Mouse (Mus musculus) kidney, embryonic 14.5 days (tissue): ENCODE results near the gene Prss28. TPM values are rescaled to one million over a fixed set of nuclear protein-coding genes. Genes with fewer than 3 reads are reported as not detected.

ENCODE experiments used
- ATAC-seq: fragments of 200-750 bp; cut with Nextera tagmentation; 2 replicates; pipeline ENCODE4 v1.8.0; 2017; ENCODE audit warnings: moderate number of reproducible peaks, mild to moderate bottlenecking, moderate TSS enrichment, moderate library complexity; ENCODE audit not compliant: low FRiP score, low TSS enrichment
- H3K27ac ChIP-seq: fragments of 300-500 bp; sonication (generic); 2 replicates; pipeline ENCODE4 v1.5.1; 2014; ENCODE audit warnings: low read depth, mild to moderate bottlenecking, low read length, moderate library complexity, mixed read lengths
- H3K27me3 ChIP-seq: fragments of 300-500 bp; sonication (generic); 2 replicates; pipeline ENCODE4 v1.6.1; 2014; ENCODE audit warnings: mild to moderate bottlenecking, low read length; ENCODE audit not compliant: control insufficient read depth, insufficient read depth
- H3K36me3 ChIP-seq: fragments of 300-500 bp; sonication (generic); 2 replicates; pipeline ENCODE4 v1.6.1; 2014; ENCODE audit warnings: low read length, mixed read lengths; ENCODE audit not compliant: control insufficient read depth, insufficient read depth
- H3K4me1 ChIP-seq: fragments of 300-500 bp; sonication (generic); 2 replicates; pipeline ENCODE4 v1.6.1; 2014; ENCODE audit warnings: low read length, mixed read lengths; ENCODE audit not compliant: control insufficient read depth, insufficient read depth
- H3K4me2 ChIP-seq: fragments of 300-500 bp; sonication (generic); replicated peaks from 2 replicates; pipeline ENCODE4 v1.6.1; 2014; ENCODE audit warnings: low read depth, mild to moderate bottlenecking, low read length
- H3K4me3 ChIP-seq: fragments of 300-500 bp; sonication (generic); 2 replicates; pipeline ENCODE4 v1.5.1; 2014; ENCODE audit warnings: mild to moderate bottlenecking, low read length
- H3K9ac ChIP-seq: fragments of 300-500 bp; sonication (generic); 2 replicates; pipeline ENCODE4 v1.6.1; 2014; ENCODE audit warnings: low read depth, mild to moderate bottlenecking, low read length, moderate library complexity
- H3K9me3 ChIP-seq: fragments of 300-500 bp; sonication (generic); 2 replicates; pipeline ENCODE4 v1.6.1; 2016; ENCODE audit warnings: low read length; ENCODE audit not compliant: control insufficient read depth
- WGBS: fragments of 180-500 bp; shearing (Covaris S2); extraction: QIAGEN DNeasy Blood & Tissue Kit; methylation state at CpG from one replicate; pipeline ENCODE4 v1.1.7; 2014; 5-methylcytosine and 5-hydroxymethylcytosine counted together
- polyA plus RNA-seq: library from polyadenylated mRNA; unstranded; fragments of >200 nt; fragmentation: Nextera tagmentation; extraction: Ambion mirVana; gene quantifications from 2 replicates; pipeline ENCODE4 v1.2.1, GENCODE M21; 2014

Gene Prss28
- not detected in 2 replicates for polyA plus RNA-seq

DNA sequence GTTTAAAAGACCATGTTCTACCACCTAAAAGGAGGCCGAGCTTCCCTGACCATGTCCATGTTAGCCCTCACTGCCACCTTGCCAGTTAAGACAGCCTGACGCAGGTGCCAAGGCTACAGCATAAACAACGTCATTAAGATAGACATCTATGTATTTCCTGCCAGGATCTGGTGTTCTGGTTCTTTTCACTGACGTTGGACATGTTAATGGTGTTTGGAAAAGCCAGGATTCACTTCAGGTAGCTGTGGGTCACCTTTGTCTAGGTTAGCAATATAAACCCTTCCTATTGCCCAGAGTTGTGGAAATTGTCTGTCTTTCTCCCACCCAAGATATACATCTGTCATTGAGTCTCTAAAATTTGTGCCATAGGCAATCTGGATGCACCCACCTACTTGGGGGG, at the start of gene Prss28:
Prss28 (plus strand) TSS at position 301 of the 400 bp plus-strand sequence.
- Histone ChIP-seq H3K9ac (no peak within 1 kb of the TSS), H3K36me3 (no peaks in the 10 kb centered on the region), H3K4me2 (no peak within 1 kb of the TSS), H3K4me1 (no peaks in the 10 kb centered on the region), H3K9me3 (no peaks in the 10 kb centered on the region), H3K27me3 (no peaks in the 10 kb centered on the region), H3K27ac (no peak within 1 kb of the TSS), H3K4me3 (no peak within 1 kb of the TSS)
- ATAC-seq = no peak
- 71% methylated on average over 4 of the region's 4 CpGs for WGBS

DNA sequence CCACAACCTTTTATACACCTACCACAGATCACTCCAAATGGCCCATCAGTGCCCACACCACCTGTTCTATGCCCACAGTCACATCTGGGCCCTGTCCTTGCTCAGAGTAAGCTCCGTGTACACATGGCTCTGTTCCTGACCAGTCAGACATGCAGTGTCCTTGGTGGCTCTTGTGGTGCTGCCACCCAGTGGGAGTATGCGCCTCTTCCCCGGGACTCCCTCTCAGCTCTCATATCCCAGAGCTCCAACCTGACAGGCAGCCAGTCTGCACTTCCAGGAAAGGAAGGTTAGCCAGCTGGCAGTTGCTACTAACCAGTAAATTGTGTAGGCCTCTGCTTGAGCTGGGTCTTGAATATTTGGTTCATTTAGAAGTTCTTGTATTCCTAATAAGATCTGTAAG, 44.0 kb upstream of the Prss28 start:
- no peak overlapping the region for H3K9ac ChIP-seq
- no peak for ATAC-seq
- peaks cover 79% of the 10 kb centered on the region for H3K36me3 ChIP-seq
- no peaks in the 10 kb centered on the region for H3K4me1 ChIP-seq
- no peak overlapping the region for H3K27ac ChIP-seq
- no peak overlapping the region for H3K4me2 ChIP-seq
- 72% methylated on average over 3 of the region's 3 CpGs for WGBS
- no peak overlapping the region for H3K4me3 ChIP-seq
- no peaks in the 10 kb centered on the region for H3K9me3 ChIP-seq
- no peaks in the 10 kb centered on the region for H3K27me3 ChIP-seq

DNA sequence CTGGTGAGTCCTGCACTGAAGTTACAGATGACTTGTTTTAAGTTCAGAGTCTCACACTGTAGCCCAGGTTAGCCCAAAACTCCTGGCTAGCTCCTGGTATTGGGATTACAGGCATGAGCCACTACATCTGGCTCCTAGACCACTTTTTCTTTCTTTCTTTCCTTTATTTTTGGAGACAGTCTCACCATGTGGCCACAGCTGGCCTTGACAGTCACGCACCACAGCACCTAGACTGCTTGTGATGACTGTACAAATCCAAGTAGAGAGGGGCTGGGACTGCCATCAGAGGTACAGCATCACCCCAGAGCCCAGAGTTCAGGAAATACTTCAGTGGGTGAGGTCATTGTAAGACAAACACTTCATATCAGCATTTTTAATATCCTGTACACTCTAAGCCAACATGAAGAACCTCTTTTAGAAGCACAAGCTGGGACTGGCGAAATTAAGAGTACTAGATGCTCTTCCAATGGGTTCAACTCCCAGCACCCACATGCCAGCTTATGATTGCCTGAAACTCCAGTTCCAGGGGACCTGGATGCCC, 37.6 kb upstream of the Prss28 start:
- peaks cover 50% of the 10 kb centered on the region for H3K36me3 ChIP-seq
- H3K27me3 ChIP-seq = no peaks in the 10 kb centered on the region
- H3K9me3 ChIP-seq = no peaks in the 10 kb centered on the region
- H3K4me3 ChIP-seq = peak overlapping the region; percentile 99
- no peak for ATAC-seq
- H3K27ac ChIP-seq = no peak overlapping the region
- H3K9ac ChIP-seq = no peak overlapping the region
- WGBS = 82% methylated on average over 2 of the region's 2 CpGs
- H3K4me1 ChIP-seq = peaks cover 18% of the 10 kb centered on the region
- peak overlapping the region; percentile 99; the same call in 1 of the 2 replicates for H3K4me2 ChIP-seq

DNA sequence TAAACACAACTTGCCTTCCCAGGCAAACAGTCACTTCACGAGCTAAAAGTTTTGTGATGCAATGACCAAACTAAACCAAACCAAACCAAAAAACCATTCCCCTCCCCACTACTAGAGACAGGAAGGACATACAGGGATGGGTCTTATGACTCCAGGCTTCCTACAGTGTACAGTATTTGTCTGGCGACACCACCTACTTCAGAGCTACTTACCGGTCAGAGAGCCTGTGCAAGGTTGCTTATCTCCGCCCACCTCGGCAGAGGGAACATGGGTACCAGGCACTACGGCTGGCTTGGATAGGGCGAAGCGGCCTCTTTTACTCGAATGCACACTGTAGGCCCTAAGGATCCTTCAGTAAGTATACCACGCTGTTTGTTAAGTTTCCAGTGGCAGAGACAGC, 36.1 kb upstream of the Prss28 start:
- Histone ChIP-seq H3K27ac (peak overlapping the region; percentile 94), H3K9me3 (no peaks in the 10 kb centered on the region), H3K4me1 (peaks cover 18% of the 10 kb centered on the region), H3K27me3 (no peaks in the 10 kb centered on the region), H3K9ac (peak overlapping the region; percentile 100), H3K4me2 (peak overlapping the region; percentile 99), H3K4me3 (peak overlapping the region; percentile 99), H3K36me3 (peaks cover 35% of the 10 kb centered on the region)
- no peak for ATAC-seq
- WGBS = 2% methylated on average over 10 of the region's 10 CpGs

DNA sequence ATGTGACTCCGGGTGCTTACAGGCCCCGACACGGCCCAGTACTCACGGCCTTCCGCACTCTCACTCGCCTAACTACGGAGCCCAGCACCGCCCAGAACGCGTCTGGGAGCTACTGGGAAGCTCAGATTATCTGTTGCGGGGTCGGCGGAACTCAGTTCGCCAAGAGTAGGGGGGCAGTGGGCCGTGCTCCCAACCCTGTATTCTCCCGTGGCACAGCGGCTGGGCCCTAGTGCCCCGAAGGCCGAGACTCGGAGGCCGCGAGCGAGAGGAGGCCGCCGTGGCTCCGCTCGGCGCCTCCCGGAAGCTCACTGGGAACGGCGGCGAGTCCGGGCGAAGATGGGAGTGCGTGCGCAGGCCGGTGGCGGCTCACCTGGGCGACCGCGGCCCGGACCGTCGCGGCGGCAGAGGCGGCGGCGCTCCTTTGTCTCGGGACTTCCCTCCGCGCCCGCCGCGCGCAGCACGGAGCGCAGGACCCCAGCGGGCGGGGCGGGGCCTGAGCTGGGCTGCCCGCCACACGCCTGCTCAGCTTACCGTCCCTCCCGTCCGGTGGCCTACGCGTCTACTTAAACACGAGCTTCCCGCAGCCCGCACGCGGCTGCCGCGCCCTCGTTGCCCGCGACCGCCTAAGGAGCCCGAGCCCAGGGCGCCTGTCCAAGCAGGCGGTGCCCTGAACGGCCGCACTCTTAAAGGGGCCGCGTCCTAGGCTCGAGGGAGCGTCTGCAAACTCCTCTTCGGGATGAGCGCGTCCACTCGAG, 35.3 kb upstream of the Prss28 start:
- WGBS = under 1% methylated on average over 88 of the region's 92 CpGs
- Histone ChIP-seq H3K4me2 (peak overlapping the region; percentile 99), H3K9me3 (no peaks in the 10 kb centered on the region), H3K4me1 (peaks cover 18% of the 10 kb centered on the region), H3K27ac (peak overlapping the region; percentile 94), H3K36me3 (peaks cover 27% of the 10 kb centered on the region), H3K9ac (peak overlapping the region; percentile 100), H3K4me3 (peak overlapping the region; percentile 99), H3K27me3 (no peaks in the 10 kb centered on the region)
- ATAC-seq = peak; percentile 91

DNA sequence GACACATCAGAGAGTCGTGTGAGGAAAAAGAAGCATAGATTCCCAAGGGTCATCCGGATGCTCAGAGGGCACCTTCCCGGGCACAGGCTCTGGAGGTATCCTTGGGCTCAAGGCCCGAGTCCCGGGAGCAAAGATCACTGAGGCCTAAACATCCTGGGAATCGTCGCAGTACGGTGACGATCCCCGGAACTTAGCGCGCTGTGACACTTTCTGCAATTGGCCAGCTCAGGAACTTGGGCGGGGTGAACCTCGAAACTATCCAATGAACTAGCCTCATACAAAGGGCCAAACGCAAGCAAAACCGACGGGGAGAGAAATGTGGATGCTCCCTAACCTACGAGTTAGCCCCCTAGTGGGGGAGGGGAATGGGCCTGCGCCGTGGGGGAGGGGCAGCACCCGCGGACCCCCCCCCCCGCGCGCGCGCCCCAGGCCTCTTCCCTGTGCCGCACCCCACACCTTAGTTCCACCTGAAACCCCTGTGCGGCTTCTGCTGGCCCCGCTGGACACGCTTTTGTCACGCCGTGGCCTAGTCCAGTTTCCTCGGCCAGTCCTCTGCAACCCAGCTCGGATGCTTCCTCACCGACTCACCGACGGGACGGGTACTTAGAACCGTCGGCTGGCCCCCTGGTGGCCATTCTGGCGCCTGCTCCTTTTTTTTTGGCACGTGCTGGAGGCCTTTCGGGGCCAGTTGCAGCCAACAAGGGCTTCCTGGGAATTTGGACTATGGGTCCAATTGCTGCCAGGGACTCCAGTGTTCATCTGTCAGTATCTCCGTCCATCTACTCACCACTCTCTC, 34.5 kb upstream of the Prss28 start:
- Histone ChIP-seq H3K4me2 (peak overlapping the region; percentile 34), H3K36me3 (peaks cover 20% of the 10 kb centered on the region), H3K27ac (peak overlapping the region; percentile 94), H3K27me3 (no peaks in the 10 kb centered on the region), H3K4me3 (peak overlapping the region; percentile 99), H3K4me1 (peaks cover 18% of the 10 kb centered on the region), H3K9ac (peak overlapping the region; percentile 100), H3K9me3 (no peaks in the 10 kb centered on the region)
- ATAC-seq = peak; percentile 91
- under 1% methylated on average over 38 of the region's 45 CpGs for WGBS

DNA sequence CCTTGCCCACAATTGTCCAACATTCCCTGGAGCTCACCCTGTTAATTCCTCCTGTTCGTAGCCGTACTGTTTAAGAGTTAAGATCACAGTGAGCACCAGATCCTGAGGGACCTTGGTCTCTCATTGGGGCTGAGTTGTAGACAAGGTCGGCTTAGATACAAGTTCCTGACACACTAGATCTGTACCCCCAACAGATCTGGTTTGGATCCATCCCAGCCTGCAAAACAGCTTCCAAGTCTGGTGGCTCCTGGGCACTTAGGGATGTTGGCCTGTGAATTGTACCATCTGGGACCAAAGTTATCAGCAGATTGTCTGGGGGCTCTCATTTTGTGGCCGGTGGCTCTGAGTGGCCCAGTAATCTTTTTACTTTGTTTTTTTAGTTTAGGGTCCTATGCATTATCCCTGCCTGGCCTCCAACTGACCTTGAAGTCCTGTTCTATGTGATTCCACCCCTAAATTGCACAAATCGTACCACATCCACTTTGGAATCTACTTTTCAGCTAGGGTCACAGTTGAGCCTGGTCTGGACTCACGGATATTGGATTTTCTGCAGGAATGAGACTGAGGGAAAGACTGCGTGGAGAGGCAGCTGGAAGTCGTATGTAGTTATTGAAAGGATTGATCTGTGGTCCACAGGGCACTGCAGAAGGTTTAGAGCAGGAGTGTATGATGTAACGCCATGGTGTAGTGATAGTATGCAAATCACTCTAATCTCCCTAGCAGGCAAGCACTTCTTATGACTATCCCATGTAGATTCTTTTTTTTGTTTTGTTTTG, 33.7 kb upstream of the Prss28 start, which contains the start of gene Ube2i:
Ube2i (minus strand) TSS at position 52 of the 776 bp plus-strand sequence.
- no peak for ATAC-seq
- Histone ChIP-seq H3K27ac (peak within 1 kb of the TSS; percentile 94), H3K9me3 (no peaks in the 10 kb centered on the region), H3K27me3 (no peaks in the 10 kb centered on the region), H3K4me1 (peaks cover 18% of the 10 kb centered on the region), H3K4me2 (peak within 1 kb of the TSS; percentile 34), H3K9ac (peak within 1 kb of the TSS; percentile 100), H3K36me3 (peaks cover 12% of the 10 kb centered on the region), H3K4me3 (peak within 1 kb of the TSS; percentile 99)
- 81% methylated on average over 9 of the region's 9 CpGs for WGBS

DNA sequence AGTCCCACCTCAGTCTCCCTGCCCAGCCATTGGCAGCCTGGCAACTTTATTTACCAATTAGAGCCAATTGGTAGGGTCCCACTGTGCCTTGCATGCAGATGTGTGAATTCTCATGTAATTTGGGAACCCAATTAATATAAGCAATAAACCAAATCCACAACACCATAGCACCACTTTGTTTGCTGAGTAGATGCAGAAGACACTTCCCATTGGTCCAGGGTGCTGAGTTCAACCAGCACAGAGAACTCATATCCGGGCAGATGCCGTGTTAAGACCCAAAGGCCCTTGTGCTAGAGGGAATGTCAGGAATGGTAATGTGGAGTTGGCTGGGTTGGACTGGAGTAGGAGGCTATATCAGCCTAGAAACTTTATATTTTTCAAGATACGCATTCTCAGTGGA, 32.6 kb upstream of the Prss28 start:
- Histone ChIP-seq H3K4me1 (peaks cover 14% of the 10 kb centered on the region), H3K9ac (no peak overlapping the region), H3K27me3 (no peaks in the 10 kb centered on the region), H3K4me3 (no peak overlapping the region), H3K36me3 (peaks cover 5% of the 10 kb centered on the region; the same call in 1 of the 2 replicates), H3K27ac (no peak overlapping the region), H3K9me3 (no peaks in the 10 kb centered on the region), H3K4me2 (no peak overlapping the region)
- ATAC-seq = no peak
- WGBS = 96% methylated on average over 3 of the region's 3 CpGs
